Mouse (Mus musculus): ENCODE results near the gene Gm15517. TPM values are rescaled to one million over a fixed set of nuclear protein-coding genes. Genes with fewer than 3 reads are reported as not detected.
A peak's percentile ranks its signal among the peaks of the same experiment; 100 is the strongest.
"Not testable (repeated sequence)": the region's sequence is repeated elsewhere in the genome, so short reads cannot be mapped to it uniquely, and the experiment has no call there.

The Gm15517 gene
- polyA plus RNA-seq, 1 experiment: not detected

DNA sequence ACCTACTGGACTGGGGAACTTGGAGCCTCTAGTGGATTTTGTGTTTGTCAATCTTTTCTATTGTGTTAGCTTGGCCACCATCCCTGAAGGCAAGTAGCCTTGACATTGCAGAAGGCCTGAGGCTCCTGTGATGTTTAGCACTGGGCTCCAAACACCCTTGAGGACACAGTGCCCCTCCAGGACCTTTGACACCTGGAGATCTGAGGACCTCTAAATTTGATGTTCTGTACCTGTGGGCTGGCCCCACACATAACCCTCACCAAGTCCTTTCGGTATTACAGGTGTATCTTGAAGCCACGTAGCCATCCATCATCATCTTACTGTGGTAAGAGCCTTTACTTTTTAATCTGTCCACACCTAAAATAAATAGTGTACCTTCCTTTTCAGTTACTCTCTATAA lies 13.3 kb upstream of the Gm15517 start:
- no peak for TF ChIP-seq EP300 (IDR thresholded peaks at IDR 0.05; ENCODE audit: insufficient read depth, low read depth, low read length)
- no peak for TF ChIP-seq POLR2A (IDR thresholded peaks at IDR 0.05; ENCODE audit: insufficient read depth, low read length)
- no peak for TF ChIP-seq CTCF (IDR thresholded peaks at IDR 0.05; ENCODE audit: low read depth, low read length)
- Histone ChIP-seq H3K4me3 (ENCODE audit: low read depth, low read length) (no peak overlapping the region), H3K36me3 (ENCODE audit: control insufficient read depth, insufficient read depth, low read length, poor library complexity, severe bottlenecking) (peaks cover 43% of the 10 kb centered on the region), H3K27me3 (ENCODE audit: control insufficient read depth, insufficient read depth, low read length, poor library complexity, severe bottlenecking) (no peaks in the 10 kb centered on the region), H3K27ac (ENCODE audit: insufficient read depth, low read length) (no peak overlapping the region), H3K9ac (ENCODE audit: low read depth, poor library complexity, severe bottlenecking) (peak overlapping the region; percentile 65), H3K9me3 (replicated peaks; ENCODE audit: control insufficient read depth, insufficient read depth, low read length, poor library complexity, severe bottlenecking) (no peaks in the 10 kb centered on the region), H3K4me1 (ENCODE audit: control insufficient read depth, insufficient read depth, low read length) (no peaks in the 10 kb centered on the region)

- no peaks in the 10 kb centered on the region for H3K27me3 ChIP-seq (ENCODE audit: control insufficient read depth, insufficient read depth, low read length, poor library complexity, severe bottlenecking)
- H3K4me3 ChIP-seq (ENCODE audit: low read depth, low read length): no peak overlapping the region
- no peaks in the 10 kb centered on the region for H3K9me3 ChIP-seq (replicated peaks; ENCODE audit: control insufficient read depth, insufficient read depth, low read length, poor library complexity, severe bottlenecking)
- H3K9ac ChIP-seq (ENCODE audit: low read depth, poor library complexity, severe bottlenecking): no peak overlapping the region
- peaks cover 43% of the 10 kb centered on the region for H3K36me3 ChIP-seq (ENCODE audit: control insufficient read depth, insufficient read depth, low read length, poor library complexity, severe bottlenecking)
- no peak for TF ChIP-seq CTCF (IDR thresholded peaks at IDR 0.05; ENCODE audit: low read depth, low read length)
- no peak for TF ChIP-seq POLR2A (IDR thresholded peaks at IDR 0.05; ENCODE audit: insufficient read depth, low read length)
- TF ChIP-seq EP300 (IDR thresholded peaks at IDR 0.05; ENCODE audit: insufficient read depth, low read depth, low read length): no peak
- H3K4me1 ChIP-seq (ENCODE audit: control insufficient read depth, insufficient read depth, low read length): no peaks in the 10 kb centered on the region
- no peak overlapping the region for H3K27ac ChIP-seq (ENCODE audit: insufficient read depth, low read length)
Observed at GRCm38 (mm10) chr7:44249248-44249647, 12.0 kb upstream of the Gm15517 start.

- H3K4me1 ChIP-seq (ENCODE audit: control insufficient read depth, insufficient read depth, low read length); H3K4me3 ChIP-seq (ENCODE audit: low read depth, low read length); H3K9me3 ChIP-seq (replicated peaks; ENCODE audit: control insufficient read depth, insufficient read depth, low read length, poor library complexity, severe bottlenecking); H3K27ac ChIP-seq (ENCODE audit: insufficient read depth, low read length); H3K9ac ChIP-seq (ENCODE audit: low read depth, poor library complexity, severe bottlenecking); H3K27me3 ChIP-seq (ENCODE audit: control insufficient read depth, insufficient read depth, low read length, poor library complexity, severe bottlenecking): not testable (repeated sequence)
- peaks cover 43% of the 10 kb centered on the region for H3K36me3 ChIP-seq (ENCODE audit: control insufficient read depth, insufficient read depth, low read length, poor library complexity, severe bottlenecking)
Observed at GRCm38 (mm10) chr7:44250732-44251275, 10.4 kb upstream of the Gm15517 start.

- H3K36me3 ChIP-seq (ENCODE audit: control insufficient read depth, insufficient read depth, low read length, poor library complexity, severe bottlenecking): peaks cover 36% of the 10 kb centered on the region
- H3K4me1 ChIP-seq (ENCODE audit: control insufficient read depth, insufficient read depth, low read length): no peaks in the 10 kb centered on the region
- H3K9me3 ChIP-seq (replicated peaks; ENCODE audit: control insufficient read depth, insufficient read depth, low read length, poor library complexity, severe bottlenecking): no peaks in the 10 kb centered on the region
- no peak for TF ChIP-seq POLR2A (IDR thresholded peaks at IDR 0.05; ENCODE audit: insufficient read depth, low read length)
- no peak for TF ChIP-seq CTCF (IDR thresholded peaks at IDR 0.05; ENCODE audit: low read depth, low read length)
- TF ChIP-seq EP300 (IDR thresholded peaks at IDR 0.05; ENCODE audit: insufficient read depth, low read depth, low read length): no peak
- H3K27ac ChIP-seq (ENCODE audit: insufficient read depth, low read length): no peak overlapping the region
- H3K4me3 ChIP-seq (ENCODE audit: low read depth, low read length): no peak overlapping the region
- H3K27me3 ChIP-seq (ENCODE audit: control insufficient read depth, insufficient read depth, low read length, poor library complexity, severe bottlenecking): no peaks in the 10 kb centered on the region
- H3K9ac ChIP-seq (ENCODE audit: low read depth, poor library complexity, severe bottlenecking): no peak overlapping the region
Observed at GRCm38 (mm10) chr7:44253023-44253616, 8.1 kb upstream of the Gm15517 start.

DNA sequence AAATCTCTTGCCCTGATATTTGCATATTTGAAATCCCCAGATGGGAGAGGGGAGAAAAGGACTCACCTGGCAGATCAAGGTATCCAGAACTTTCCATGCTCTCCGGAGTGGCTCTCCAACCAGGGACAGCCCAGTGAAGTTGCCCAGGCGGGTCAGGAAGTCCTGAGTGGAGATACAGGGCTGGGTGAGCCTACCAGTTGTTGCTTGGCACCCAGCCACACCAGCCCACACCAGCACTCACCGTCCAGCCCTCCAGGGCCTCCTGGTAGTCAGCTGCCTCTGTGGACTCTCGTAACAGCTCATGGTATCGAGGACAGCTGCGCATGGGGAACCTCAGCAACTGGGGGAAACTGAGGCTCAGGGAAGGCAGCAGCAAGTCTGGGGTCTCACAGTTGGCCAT lies 6.3 kb upstream of the Gm15517 start:
- no peak overlapping the region for H3K4me3 ChIP-seq (ENCODE audit: low read depth, low read length)
- H3K4me1 ChIP-seq (ENCODE audit: control insufficient read depth, insufficient read depth, low read length): no peaks in the 10 kb centered on the region
- no peak for TF ChIP-seq EP300 (IDR thresholded peaks at IDR 0.05; ENCODE audit: insufficient read depth, low read depth, low read length)
- no peak for TF ChIP-seq POLR2A (IDR thresholded peaks at IDR 0.05; ENCODE audit: insufficient read depth, low read length)
- TF ChIP-seq CTCF (IDR thresholded peaks at IDR 0.05; ENCODE audit: low read depth, low read length): no peak
- H3K27ac ChIP-seq (ENCODE audit: insufficient read depth, low read length): no peak overlapping the region
- no peaks in the 10 kb centered on the region for H3K9me3 ChIP-seq (replicated peaks; ENCODE audit: control insufficient read depth, insufficient read depth, low read length, poor library complexity, severe bottlenecking)
- no peak overlapping the region for H3K9ac ChIP-seq (ENCODE audit: low read depth, poor library complexity, severe bottlenecking)
- H3K36me3 ChIP-seq (ENCODE audit: control insufficient read depth, insufficient read depth, low read length, poor library complexity, severe bottlenecking): peaks cover 19% of the 10 kb centered on the region
- no peaks in the 10 kb centered on the region for H3K27me3 ChIP-seq (ENCODE audit: control insufficient read depth, insufficient read depth, low read length, poor library complexity, severe bottlenecking)

DNA sequence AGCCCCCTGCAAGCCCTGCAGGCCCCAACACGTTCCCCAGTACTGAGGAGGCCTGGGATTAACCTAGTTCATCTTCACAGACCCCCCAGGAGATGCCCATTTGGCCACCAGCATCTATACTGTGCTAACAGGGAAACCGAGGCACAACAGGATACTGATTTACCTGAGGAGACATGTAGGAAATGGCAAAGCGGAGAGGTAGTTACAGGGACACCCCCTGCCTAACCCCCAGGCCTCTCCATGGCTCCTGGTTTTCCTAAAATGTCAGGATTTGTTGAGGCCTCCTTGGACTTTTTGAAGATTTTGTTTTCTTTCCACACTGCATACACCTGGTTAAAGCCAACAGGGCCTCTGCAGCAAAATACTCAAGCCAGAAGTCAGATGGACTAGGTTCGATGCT lies 4.0 kb upstream of the Gm15517 start, which contains the start of gene Acp4:
Gene Acp4 (minus strand): TSS at position 101 of the 400 bp plus-strand sequence.
- TF ChIP-seq CTCF (IDR thresholded peaks at IDR 0.05; ENCODE audit: low read depth, low read length) (no peak), EP300 (IDR thresholded peaks at IDR 0.05; ENCODE audit: insufficient read depth, low read depth, low read length) (no peak), POLR2A (IDR thresholded peaks at IDR 0.05; ENCODE audit: insufficient read depth, low read length) (no peak)
- no peak within 1 kb of the TSS for H3K4me3 ChIP-seq (ENCODE audit: low read depth, low read length)
- no peak within 1 kb of the TSS for H3K27ac ChIP-seq (ENCODE audit: insufficient read depth, low read length)
- H3K9ac ChIP-seq (ENCODE audit: low read depth, poor library complexity, severe bottlenecking): no peak within 1 kb of the TSS
- H3K27me3 ChIP-seq (ENCODE audit: control insufficient read depth, insufficient read depth, low read length, poor library complexity, severe bottlenecking): no peaks in the 10 kb centered on the region
- H3K36me3 ChIP-seq (ENCODE audit: control insufficient read depth, insufficient read depth, low read length, poor library complexity, severe bottlenecking): peaks cover 1% of the 10 kb centered on the region; the same call in 1 of the 2 replicates
- no peaks in the 10 kb centered on the region for H3K9me3 ChIP-seq (replicated peaks; ENCODE audit: control insufficient read depth, insufficient read depth, low read length, poor library complexity, severe bottlenecking)
- H3K4me1 ChIP-seq (ENCODE audit: control insufficient read depth, insufficient read depth, low read length): no peaks in the 10 kb centered on the region
